Mouse (Mus musculus) left cerebral cortex, postnatal 25 days (tissue): ENCODE data around the gene Atf7ip. TPM values are rescaled to one million over a fixed set of nuclear protein-coding genes. Genes with fewer than 3 reads are reported as not detected.

Source experiments
- DNase-seq, 2 experiments: peaks; one replicate each; pipeline ENCODE4 v3.0.0; 2022; ENCODE audit warnings: low spot score in 2 of 2, mixed read lengths in 1 of 2
- intact Hi-C: fragments of 180-260 bp; cut with DNase I; formaldehyde crosslinking; loops from one replicate; pipeline ENCODE4 v1.15.1; 2025
- total RNA-seq, 2 experiments: library from RNA; stranded (reverse); gene quantifications; 2 replicates each; pipeline ENCODE4 v1.2.3; 2021

Atf7ip gene
- total RNA-seq, 2 experiments from 2014 or later = 108 to 125 TPM

GRCm38 (mm10) chr6:136477878-136478277 lies 28.1 kb upstream of the Atf7ip start:
- no peak for DNase-seq
- intact Hi-C loops = no loop called here

DNA sequence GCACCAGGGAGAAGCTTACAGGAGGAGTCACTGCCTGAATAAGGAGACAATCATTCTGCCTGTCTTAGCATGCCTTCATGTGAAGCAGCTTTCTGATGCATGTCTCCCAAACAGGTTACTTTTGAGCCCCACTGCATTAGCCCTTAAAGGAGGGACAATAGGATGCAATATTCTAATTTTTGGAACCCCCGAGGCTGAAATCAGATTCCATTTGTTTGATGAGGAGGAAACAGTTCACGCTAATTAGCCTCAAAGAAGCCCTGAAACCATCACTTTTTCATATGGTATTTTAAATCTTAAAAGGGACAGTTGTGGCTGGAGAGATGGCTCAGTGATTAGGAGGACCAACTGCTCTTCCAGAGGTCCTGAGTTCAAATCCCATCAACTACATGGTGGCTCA lies 22.4 kb upstream of the Atf7ip start:
- DNase-seq = no peak
- intact Hi-C loops = no loop called here

GRCm38 (mm10) chr6:136484093-136484492 lies 21.9 kb upstream of the Atf7ip start:
- intact Hi-C loops = no loop called here
- no peak for DNase-seq

DNA sequence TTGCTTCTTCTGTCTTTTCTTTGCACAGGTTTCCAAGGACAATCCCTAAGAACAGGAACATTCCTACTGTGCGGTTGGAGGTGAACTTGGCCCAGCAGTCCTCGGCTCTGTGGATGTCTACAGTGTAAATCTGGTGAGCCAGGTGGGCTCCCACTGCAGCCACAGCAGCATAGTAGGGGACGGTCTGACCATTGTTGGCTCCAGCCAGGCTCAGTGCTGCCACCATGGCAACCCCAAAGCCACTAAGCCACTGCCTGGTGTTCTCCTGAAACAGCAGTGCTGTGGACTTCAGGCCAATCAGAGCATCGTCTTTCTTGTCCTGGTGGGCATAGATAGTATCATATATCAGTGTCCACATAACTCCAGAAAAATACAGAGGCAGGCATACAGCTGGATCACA lies 19.8 kb upstream of the Atf7ip start:
- intact Hi-C loops = no loop called here
- DNase-seq = no peak

GRCm38 (mm10) chr6:136486801-136487553 lies 19.0 kb upstream of the Atf7ip start:
- no peak for DNase-seq

DNA sequence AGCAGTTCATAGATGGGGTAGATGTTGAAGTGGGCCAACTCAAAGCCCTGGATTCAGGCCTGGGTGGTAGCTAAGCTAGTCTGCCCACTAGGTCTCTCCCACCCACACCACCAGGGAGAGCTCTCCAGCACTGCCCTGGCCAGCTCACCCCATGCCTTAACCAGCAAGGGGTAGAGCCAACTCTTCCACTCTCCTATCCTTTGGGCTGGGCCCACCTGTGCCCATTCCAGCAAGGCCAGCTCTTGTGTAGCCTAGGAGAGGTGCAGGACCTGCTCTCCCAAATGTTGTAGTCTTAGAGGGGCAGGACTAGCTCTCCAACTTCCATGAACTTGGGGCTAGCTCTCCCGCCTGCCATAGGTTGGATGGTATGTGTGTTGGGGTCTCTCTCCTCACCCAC lies 18.4 kb upstream of the Atf7ip start:
- intact Hi-C loops = no loop called here

More at GRCm38 (mm10) chr6:136486801-136487553, 19.0 kb upstream of the Atf7ip start:
- intact Hi-C loops = no loop called here

DNA sequence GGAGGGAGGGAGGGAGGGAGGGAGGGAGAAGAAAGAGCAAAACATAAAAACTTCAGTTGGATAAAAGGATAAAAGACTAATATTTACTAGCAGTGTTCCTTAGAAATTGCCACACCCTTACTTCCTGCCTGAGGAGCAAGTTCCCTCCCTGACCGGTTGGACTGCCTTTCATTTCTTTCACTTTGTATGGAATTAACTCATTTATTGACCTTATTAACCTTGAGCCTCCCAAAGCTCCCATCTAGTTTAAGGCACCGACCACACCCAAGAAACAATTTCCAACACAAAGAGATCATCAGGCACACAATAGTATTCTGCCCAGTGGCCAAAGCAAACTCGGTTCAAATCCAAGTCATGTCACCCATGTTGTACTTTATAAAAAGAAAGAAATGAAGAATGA lies 16.1 kb upstream of the Atf7ip start:
- intact Hi-C loops = no loop called here
- DNase-seq = no peak

More for the DNA sequence above, 18.4 kb upstream of the Atf7ip start:
- DNase-seq = no peak

DNA sequence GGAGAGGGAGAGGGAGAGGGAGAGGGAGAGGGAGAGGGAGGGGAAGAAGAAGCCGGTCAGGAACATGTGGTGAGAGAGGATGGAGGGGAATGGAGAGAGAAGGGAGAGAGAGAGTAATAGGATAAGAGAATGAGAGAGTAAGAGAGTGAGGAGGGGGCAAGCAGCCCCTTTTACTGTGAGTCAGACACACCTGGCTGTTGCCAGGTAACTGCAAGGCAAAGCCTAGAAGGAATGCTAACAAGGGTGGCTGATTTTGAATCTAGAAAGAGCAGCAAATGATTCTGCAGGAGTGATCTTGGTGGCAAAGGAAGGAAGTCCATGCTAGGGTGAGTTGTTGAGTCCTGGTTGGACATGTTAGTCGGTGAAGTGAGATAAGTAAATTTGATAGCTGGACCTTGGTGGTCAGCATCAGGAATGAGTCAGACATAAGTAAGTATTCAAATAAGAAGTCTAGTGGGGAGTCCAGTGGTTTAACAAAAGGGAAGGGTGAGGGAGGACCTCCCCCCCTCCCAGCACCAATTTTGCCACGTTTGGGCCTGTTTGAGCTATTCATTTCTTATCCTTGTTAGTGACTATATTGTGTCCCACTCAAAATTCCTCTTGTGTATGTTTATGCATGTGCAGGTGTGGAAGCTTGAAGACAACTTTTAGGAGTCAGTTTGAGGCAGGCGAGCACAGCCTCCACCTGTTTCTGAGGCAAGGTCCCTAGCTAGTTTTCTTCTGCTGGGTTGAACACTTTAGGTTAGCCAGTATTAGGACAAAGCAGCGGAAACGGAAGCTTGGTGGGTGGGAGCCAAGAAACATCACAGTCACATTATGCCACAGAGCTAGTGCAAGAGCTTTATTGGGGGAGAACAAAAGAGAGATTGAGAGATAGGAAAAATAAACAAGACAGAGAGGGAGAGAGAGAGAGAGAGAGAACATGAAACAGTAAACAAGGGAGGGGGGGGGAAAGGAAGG lies 15.2 kb upstream of the Atf7ip start:
- intact Hi-C loops = no loop called here
- DNase-seq = no peak

GRCm38 (mm10) chr6:136491631-136492030 lies 14.3 kb upstream of the Atf7ip start:
- intact Hi-C loops = no loop called here
- DNase-seq = no peak

DNA sequence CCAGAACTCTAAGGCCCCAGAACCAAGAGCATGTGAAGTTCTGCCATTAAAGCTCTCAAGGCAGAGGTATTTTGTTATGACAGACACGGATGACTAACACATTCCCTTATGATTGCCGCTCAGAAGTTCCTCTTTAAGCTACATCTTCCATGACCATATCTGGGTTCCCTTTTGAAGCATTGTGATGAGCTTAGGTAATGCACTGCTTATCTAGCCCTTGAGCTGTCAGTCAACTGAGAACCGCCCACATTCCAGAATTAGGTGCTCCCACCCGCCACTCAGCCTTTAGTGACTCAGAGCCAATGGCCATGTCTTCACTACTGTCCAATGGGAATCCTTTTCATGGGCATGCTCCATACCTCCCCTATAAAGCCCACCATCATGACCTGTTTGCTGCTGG lies 13.7 kb upstream of the Atf7ip start:
- intact Hi-C loops = no loop called here

DNA sequence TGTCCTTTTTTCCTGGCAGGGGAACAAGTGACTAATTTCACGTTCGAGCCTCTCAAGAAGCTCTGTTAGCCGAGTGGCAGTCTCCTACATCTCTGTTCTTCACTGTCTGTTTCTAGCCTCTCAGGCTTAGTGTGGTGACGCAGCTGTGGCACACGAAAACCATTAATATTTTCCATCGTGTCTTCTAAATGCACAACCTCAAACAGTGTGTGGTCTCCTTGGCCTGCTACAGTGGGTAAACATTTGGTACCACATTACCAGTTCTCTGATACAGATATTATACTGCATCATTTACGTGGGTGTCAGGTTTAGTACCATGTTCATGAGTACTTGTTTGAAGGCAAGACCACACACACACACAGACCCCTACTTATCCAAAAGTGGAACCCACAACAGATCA lies 12.5 kb upstream of the Atf7ip start:
- intact Hi-C loops = no loop called here
- DNase-seq = no peak

More for the DNA sequence above, 13.7 kb upstream of the Atf7ip start:
- no peak for DNase-seq

- intact Hi-C loops = no loop called here
- no peak for DNase-seq
Observed at GRCm38 (mm10) chr6:136493910-136494751, 11.8 kb upstream of the Atf7ip start.

GRCm38 (mm10) chr6:136495023-136495422 lies 10.9 kb upstream of the Atf7ip start:
- intact Hi-C loops = no loop called here
- DNase-seq = no peak

GRCm38 (mm10) chr6:136497744-136498143 lies 8.2 kb upstream of the Atf7ip start:
- intact Hi-C loops = no loop called here
- no peak for DNase-seq

DNA sequence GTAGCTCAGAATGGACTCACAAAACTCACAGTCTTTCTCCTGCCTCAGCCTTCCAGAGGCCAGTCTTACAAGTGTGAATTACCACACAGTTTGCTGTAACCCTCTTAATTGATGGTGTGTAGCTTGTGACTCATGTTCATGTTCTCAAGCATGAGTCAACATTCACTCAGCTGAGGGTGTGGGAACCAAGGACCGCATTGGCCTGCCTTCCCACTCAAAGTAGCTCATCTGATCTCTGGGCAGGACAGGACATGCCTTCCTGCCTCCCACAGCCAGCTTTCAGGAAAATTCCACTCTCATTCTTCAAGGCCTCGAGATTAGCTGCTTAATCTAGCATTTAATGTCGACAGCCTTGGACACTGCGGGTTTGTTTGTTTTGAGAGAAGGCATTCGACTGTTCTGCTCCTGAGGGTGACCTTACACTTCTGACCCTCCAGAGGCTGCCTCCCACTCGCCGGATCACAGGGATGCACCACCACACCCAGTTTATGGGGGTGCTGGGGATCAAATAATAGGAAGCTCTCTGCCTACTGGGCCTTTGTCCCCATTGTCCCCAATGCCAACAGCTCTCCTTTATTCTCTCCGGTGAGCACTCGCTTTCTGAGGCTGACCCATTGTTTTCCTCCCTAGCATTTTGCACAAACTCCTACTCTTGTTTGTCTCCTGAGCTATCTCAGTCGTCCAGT lies 6.5 kb upstream of the Atf7ip start:
- DNase-seq = peak in 1 of 2 experiments; percentile 19
- intact Hi-C loops = no loop called here

- no peak for DNase-seq
- intact Hi-C loops = no loop called here
Observed at GRCm38 (mm10) chr6:136508652-136509051, 2.7 kb downstream of the Atf7ip start.

GRCm38 (mm10) chr6:136510945-136511344 lies 5.0 kb downstream of the Atf7ip start:
- intact Hi-C loops = no loop called here
- DNase-seq = no peak

GRCm38 (mm10) chr6:136512351-136512750 lies 6.4 kb downstream of the Atf7ip start:
- intact Hi-C loops = no loop called here

DNA sequence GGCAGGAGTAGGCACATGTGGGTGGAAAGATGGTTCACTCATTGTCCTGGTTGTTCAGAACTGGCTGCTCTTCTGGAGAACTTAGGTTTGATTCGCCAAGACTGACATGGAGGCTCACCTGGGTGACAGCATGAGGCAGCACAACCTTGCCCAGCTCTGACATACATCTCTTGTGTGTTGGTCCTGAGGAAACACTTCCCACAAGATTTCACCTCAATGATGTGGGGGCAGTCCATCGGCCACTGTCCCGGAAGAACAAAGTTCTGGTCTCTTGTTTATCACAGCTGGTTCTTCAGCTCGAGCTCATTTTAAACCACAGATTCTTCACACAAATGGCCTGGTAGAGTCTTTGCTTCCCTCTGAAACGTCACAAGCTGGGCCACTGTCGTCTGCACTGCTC lies 10.7 kb downstream of the Atf7ip start:
- intact Hi-C loops = no loop called here
- DNase-seq = no peak

More at GRCm38 (mm10) chr6:136512351-136512750, 6.4 kb downstream of the Atf7ip start:
- DNase-seq = no peak
